Mouse (Mus musculus): ENCODE results near the gene Eqtn. TPM values are rescaled to one million over a fixed set of nuclear protein-coding genes. Genes with fewer than 3 reads are reported as not detected.

Gene Eqtn
- polyA plus RNA-seq (2012; fragmentation: generic; extraction: Trizol) = 0.04 TPM
- long read RNA-seq, experiment 1 = 0 reads
- long read RNA-seq, experiment 2 = 0 reads

DNA sequence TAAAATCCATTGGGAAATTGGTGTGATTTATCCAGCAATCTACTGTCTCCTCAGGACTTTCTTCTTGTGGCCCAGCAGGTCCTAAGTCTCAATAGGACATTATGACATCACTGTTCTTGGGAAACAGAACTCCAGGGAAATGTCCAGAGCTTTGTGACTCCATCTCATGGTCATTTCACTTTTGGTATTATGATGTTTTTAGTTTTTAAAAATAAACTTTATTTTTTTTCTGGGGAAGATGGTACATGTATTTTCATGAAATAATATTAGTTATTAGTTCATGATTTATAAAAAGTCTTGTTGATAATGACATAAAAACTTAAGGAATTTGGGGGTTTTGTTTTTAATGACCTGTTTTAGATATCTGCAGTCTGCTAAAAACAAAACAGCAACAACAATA, at the start of gene Eqtn:
TSS of gene Eqtn (minus strand) at position 101 of the 400 bp plus-strand sequence.
- no peak for TF ChIP-seq CTCF (IDR thresholded peaks at IDR 0.05; ENCODE audit: control insufficient read depth, insufficient read depth, insufficient read length)
- no peak for TF ChIP-seq FOSL1 (IDR thresholded peaks at IDR 0.05; ENCODE audit: insufficient read depth, low read length, poor library complexity, severe bottlenecking)
- no peak for TF ChIP-seq MYOD1 (IDR thresholded peaks at IDR 0.05; ENCODE audit: control insufficient read depth, insufficient read length, low read depth)
- no peak for TF ChIP-seq USF1 (IDR thresholded peaks at IDR 0.05; ENCODE audit: low read depth)
- no peak for TF ChIP-seq CEBPB (IDR thresholded peaks at IDR 0.05; ENCODE audit: low read depth)
- TF ChIP-seq MAX (IDR thresholded peaks at IDR 0.05) = no peak
- TF ChIP-seq MYOG (IDR thresholded peaks at IDR 0.05; ENCODE audit: control insufficient read depth, extremely low read depth, insufficient read length) = no peak
- Histone ChIP-seq H3K4me3 (ENCODE audit: insufficient read depth, poor library complexity, severe bottlenecking) (no peak within 1 kb of the TSS), H3K27me3 (ENCODE audit: control insufficient read depth, insufficient read depth, insufficient read length) (no peaks in the 10 kb centered on the region), H3K79me2 (ENCODE audit: control insufficient read depth, insufficient read depth) (no peaks in the 10 kb centered on the region), H3ac (ENCODE audit: control insufficient read depth, insufficient read length, low read depth) (no peak within 1 kb of the TSS), H3K36me3 (ENCODE audit: control insufficient read depth, insufficient read depth) (no peaks in the 10 kb centered on the region), H3K79me3 (ENCODE audit: low read depth) (no peaks in the 10 kb centered on the region)

GRCm38 (mm10) chr4:94973321-94973720, 44.7 kb upstream of the Eqtn start:
- peaks cover 33% of the 10 kb centered on the region for H3K79me2 ChIP-seq (ENCODE audit: control insufficient read depth, insufficient read depth)
- peaks cover 49% of the 10 kb centered on the region for H3K36me3 ChIP-seq (ENCODE audit: control insufficient read depth, insufficient read depth)
- no peak overlapping the region for H3ac ChIP-seq (ENCODE audit: control insufficient read depth, insufficient read length, low read depth)
- H3K79me3 ChIP-seq (ENCODE audit: low read depth) = peaks cover 27% of the 10 kb centered on the region
- H3K27me3 ChIP-seq (ENCODE audit: control insufficient read depth, insufficient read depth, insufficient read length) = no peaks in the 10 kb centered on the region
- TF ChIP-seq MYOG (IDR thresholded peaks at IDR 0.05; ENCODE audit: control insufficient read depth, extremely low read depth, insufficient read length) (no peak), CTCF (IDR thresholded peaks at IDR 0.05; ENCODE audit: control insufficient read depth, insufficient read depth, insufficient read length) (no peak), CEBPB (IDR thresholded peaks at IDR 0.05; ENCODE audit: low read depth) (no peak), USF1 (IDR thresholded peaks at IDR 0.05; ENCODE audit: low read depth) (no peak), MAX (IDR thresholded peaks at IDR 0.05) (no peak), MYOD1 (IDR thresholded peaks at IDR 0.05; ENCODE audit: control insufficient read depth, insufficient read length, low read depth) (no peak), FOSL1 (IDR thresholded peaks at IDR 0.05; ENCODE audit: insufficient read depth, low read length, poor library complexity, severe bottlenecking) (no peak)
- no peak overlapping the region for H3K4me3 ChIP-seq (ENCODE audit: insufficient read depth, poor library complexity, severe bottlenecking)

GRCm38 (mm10) chr4:94952773-94953172, 24.1 kb upstream of the Eqtn start:
- no peak for TF ChIP-seq CEBPB (IDR thresholded peaks at IDR 0.05; ENCODE audit: low read depth)
- TF ChIP-seq MYOD1 (IDR thresholded peaks at IDR 0.05; ENCODE audit: control insufficient read depth, insufficient read length, low read depth) = no peak
- no peak for TF ChIP-seq FOSL1 (IDR thresholded peaks at IDR 0.05; ENCODE audit: insufficient read depth, low read length, poor library complexity, severe bottlenecking)
- no peak for TF ChIP-seq MAX (IDR thresholded peaks at IDR 0.05)
- TF ChIP-seq MYOG (IDR thresholded peaks at IDR 0.05; ENCODE audit: control insufficient read depth, extremely low read depth, insufficient read length) = no peak
- no peak for TF ChIP-seq CTCF (IDR thresholded peaks at IDR 0.05; ENCODE audit: control insufficient read depth, insufficient read depth, insufficient read length)
- TF ChIP-seq USF1 (IDR thresholded peaks at IDR 0.05; ENCODE audit: low read depth) = no peak
- peaks cover 85% of the 10 kb centered on the region for H3K36me3 ChIP-seq (ENCODE audit: control insufficient read depth, insufficient read depth)
- no peaks in the 10 kb centered on the region for H3K79me2 ChIP-seq (ENCODE audit: control insufficient read depth, insufficient read depth)
- no peaks in the 10 kb centered on the region for H3K79me3 ChIP-seq (ENCODE audit: low read depth)
- no peak overlapping the region for H3ac ChIP-seq (ENCODE audit: control insufficient read depth, insufficient read length, low read depth)
- no peak overlapping the region for H3K4me3 ChIP-seq (ENCODE audit: insufficient read depth, poor library complexity, severe bottlenecking)
- no peaks in the 10 kb centered on the region for H3K27me3 ChIP-seq (ENCODE audit: control insufficient read depth, insufficient read depth, insufficient read length)

DNA sequence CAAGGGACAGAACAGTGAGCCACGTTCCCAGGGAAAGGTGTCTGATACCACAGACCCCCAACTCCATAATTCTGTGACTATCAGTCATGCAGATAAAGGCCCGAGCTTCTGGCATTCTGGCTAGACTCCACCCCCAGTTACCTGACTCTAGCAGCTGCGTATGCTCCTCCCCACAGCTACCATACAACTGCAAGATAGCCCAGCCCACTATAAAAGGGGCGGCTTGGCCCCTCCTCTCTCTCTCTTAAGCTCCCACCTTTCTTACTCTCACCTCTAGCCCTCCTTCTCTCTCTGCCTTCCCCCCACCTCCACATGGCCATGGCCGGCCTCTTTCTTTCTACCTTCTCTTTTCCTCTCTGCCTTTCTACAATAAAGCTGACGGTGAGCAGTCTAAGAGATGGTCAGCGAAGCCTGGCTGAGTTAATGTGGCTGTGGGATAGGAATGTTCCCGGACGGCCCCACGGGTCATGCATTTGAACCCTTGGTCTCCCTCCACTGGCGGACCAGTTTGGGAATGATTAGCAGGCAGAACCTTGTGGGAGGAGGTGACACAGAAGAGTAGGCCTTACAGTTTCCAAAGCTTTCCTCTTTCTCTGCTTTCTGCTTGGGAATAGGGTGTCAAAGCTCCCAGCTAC, 12.7 kb upstream of the Eqtn start:
- H3K4me3 ChIP-seq (ENCODE audit: insufficient read depth, poor library complexity, severe bottlenecking) = no peak overlapping the region
- no peaks in the 10 kb centered on the region for H3K27me3 ChIP-seq (ENCODE audit: control insufficient read depth, insufficient read depth, insufficient read length)
- no peaks in the 10 kb centered on the region for H3K79me3 ChIP-seq (ENCODE audit: low read depth)
- TF ChIP-seq FOSL1 (IDR thresholded peaks at IDR 0.05; ENCODE audit: insufficient read depth, low read length, poor library complexity, severe bottlenecking) (no peak), USF1 (IDR thresholded peaks at IDR 0.05; ENCODE audit: low read depth) (no peak), CTCF (IDR thresholded peaks at IDR 0.05; ENCODE audit: control insufficient read depth, insufficient read depth, insufficient read length) (no peak), CEBPB (IDR thresholded peaks at IDR 0.05; ENCODE audit: low read depth) (no peak), MAX (IDR thresholded peaks at IDR 0.05) (no peak), MYOG (IDR thresholded peaks at IDR 0.05; ENCODE audit: control insufficient read depth, extremely low read depth, insufficient read length) (no peak), MYOD1 (IDR thresholded peaks at IDR 0.05; ENCODE audit: control insufficient read depth, insufficient read length, low read depth) (no peak)
- H3K79me2 ChIP-seq (ENCODE audit: control insufficient read depth, insufficient read depth) = no peaks in the 10 kb centered on the region
- H3K36me3 ChIP-seq (ENCODE audit: control insufficient read depth, insufficient read depth) = peaks cover 40% of the 10 kb centered on the region
- no peak overlapping the region for H3ac ChIP-seq (ENCODE audit: control insufficient read depth, insufficient read length, low read depth)

DNA sequence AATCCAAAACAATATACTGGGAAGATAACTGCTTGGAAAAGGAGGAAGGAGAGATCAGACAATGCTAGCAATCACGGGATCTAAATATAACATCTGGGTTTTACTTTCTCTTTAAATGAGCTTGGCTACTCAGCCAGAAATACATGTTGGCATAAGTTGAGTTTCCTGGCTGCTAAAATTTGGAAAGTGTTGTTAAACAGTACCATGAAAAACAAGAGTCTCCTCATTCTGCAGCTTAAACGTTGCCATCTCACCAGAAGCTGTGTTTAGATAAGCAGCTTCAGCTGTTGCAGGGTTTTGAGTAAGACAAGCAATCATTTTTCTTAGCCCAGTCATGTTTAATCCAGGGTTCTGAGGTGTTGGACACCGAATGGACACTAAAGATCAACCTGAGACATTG, 26.9 kb downstream of the Eqtn start:
- no peaks in the 10 kb centered on the region for H3K79me2 ChIP-seq (ENCODE audit: control insufficient read depth, insufficient read depth)
- no peaks in the 10 kb centered on the region for H3K79me3 ChIP-seq (ENCODE audit: low read depth)
- H3K36me3 ChIP-seq (ENCODE audit: control insufficient read depth, insufficient read depth) = no peaks in the 10 kb centered on the region

More for the DNA sequence above, 26.9 kb downstream of the Eqtn start:
- Histone ChIP-seq H3ac (ENCODE audit: control insufficient read depth, insufficient read length, low read depth) (no peak overlapping the region), H3K27me3 (ENCODE audit: control insufficient read depth, insufficient read depth, insufficient read length) (no peaks in the 10 kb centered on the region), H3K4me3 (ENCODE audit: insufficient read depth, poor library complexity, severe bottlenecking) (no peak overlapping the region)
- TF ChIP-seq CTCF (IDR thresholded peaks at IDR 0.05; ENCODE audit: control insufficient read depth, insufficient read depth, insufficient read length) = no peak
- TF ChIP-seq MYOG (IDR thresholded peaks at IDR 0.05; ENCODE audit: control insufficient read depth, extremely low read depth, insufficient read length) = no peak
- no peak for TF ChIP-seq MYOD1 (IDR thresholded peaks at IDR 0.05; ENCODE audit: control insufficient read depth, insufficient read length, low read depth)
- TF ChIP-seq USF1 (IDR thresholded peaks at IDR 0.05; ENCODE audit: low read depth) = no peak

Data from C2C12 (cell line).